Mouse (Mus musculus) midbrain, embryonic 15.5 days (tissue): ENCODE measurements around the gene Agtr1a. TPM values are rescaled to one million over a fixed set of nuclear protein-coding genes. Genes with fewer than 3 reads are reported as not detected.

Experiments
- ATAC-seq: fragments of 200-750 bp; cut with Nextera tagmentation; replicated peaks from 2 replicates; pipeline ENCODE4 v1.8.0; 2017; ENCODE audit warnings: moderate TSS enrichment
- H3K27ac ChIP-seq: fragments of 300-500 bp; sonication (generic); 2 replicates; pipeline ENCODE4 v1.5.1; 2015; ENCODE audit warnings: mild to moderate bottlenecking, inconsistent platforms
- H3K27me3 ChIP-seq: fragments of 300-500 bp; sonication (generic); replicated peaks from 2 replicates; pipeline ENCODE4 v1.6.1; 2015; ENCODE audit warnings: inconsistent platforms
- H3K36me3 ChIP-seq: fragments of 300-500 bp; sonication (generic); replicated peaks from 2 replicates; pipeline ENCODE4 v1.6.1; 2015; ENCODE audit warnings: inconsistent platforms
- H3K4me1 ChIP-seq: fragments of 300-500 bp; sonication (generic); 2 replicates; pipeline ENCODE4 v1.6.1; 2015; ENCODE audit warnings: inconsistent platforms
- H3K4me2 ChIP-seq: fragments of 300-500 bp; sonication (generic); 2 replicates; pipeline ENCODE4 v1.6.1; 2015; ENCODE audit warnings: inconsistent platforms, mild to moderate bottlenecking, moderate library complexity
- H3K4me3 ChIP-seq: fragments of 300-500 bp; sonication (generic); 2 replicates; pipeline ENCODE4 v1.5.1; 2015; ENCODE audit warnings: mild to moderate bottlenecking, inconsistent platforms
- H3K9ac ChIP-seq: fragments of 300-500 bp; sonication (generic); 2 replicates; pipeline ENCODE4 v1.6.1; 2015; ENCODE audit warnings: mild to moderate bottlenecking, inconsistent platforms
- H3K9me3 ChIP-seq: fragments of 300-500 bp; sonication (generic); 2 replicates; pipeline ENCODE4 v1.6.1; 2016; ENCODE audit warnings: inconsistent platforms
- WGBS: fragments of 180-500 bp; shearing (Covaris S2); methylation state at CpG from one replicate; pipeline ENCODE4 v1.1.7; 2015; ENCODE audit warnings: mixed read lengths; 5-methylcytosine and 5-hydroxymethylcytosine counted together
- polyA plus RNA-seq: library from polyadenylated mRNA; unstranded; fragments of >200 nt; fragmentation: Nextera tagmentation; extraction: Ambion mirVana; gene quantifications from 2 replicates; pipeline ENCODE4 v1.2.1, GENCODE M21; 2015

Gene Agtr1a
- polyA plus RNA-seq = 0.40 and 0.59 TPM in 2 replicates

GRCm38 (mm10) chr13:30336148-30336801 lies at the start of gene Agtr1a:
TSS of gene Agtr1a (plus strand) at chr13:30336441.
- ATAC-seq = peak; percentile 93
- H3K9ac ChIP-seq = peak within 1 kb of the TSS; percentile 53
- under 1% methylated on average over 33 of the region's 33 CpGs for WGBS

GRCm38 (mm10) chr13:30310221-30310620 lies 26.0 kb upstream of the Agtr1a start:
- no peaks in the 10 kb centered on the region for H3K27me3 ChIP-seq
- no peak overlapping the region for H3K9ac ChIP-seq
- no peak overlapping the region for H3K4me2 ChIP-seq
- H3K4me1 ChIP-seq = no peaks in the 10 kb centered on the region
- no peaks in the 10 kb centered on the region for H3K9me3 ChIP-seq
- no peaks in the 10 kb centered on the region for H3K36me3 ChIP-seq
- no peak overlapping the region for H3K27ac ChIP-seq
- WGBS = 74% methylated on average over 4 of the region's 4 CpGs
- ATAC-seq = no peak
- no peak overlapping the region for H3K4me3 ChIP-seq

More at GRCm38 (mm10) chr13:30336148-30336801, at the start of gene Agtr1a:
- peak within 1 kb of the TSS; percentile 99 for H3K4me2 ChIP-seq
- peaks cover 9% of the 10 kb centered on the region for H3K4me1 ChIP-seq
- no peaks in the 10 kb centered on the region for H3K36me3 ChIP-seq
- H3K27me3 ChIP-seq = peaks cover 10% of the 10 kb centered on the region
- no peaks in the 10 kb centered on the region for H3K9me3 ChIP-seq
- H3K4me3 ChIP-seq = peak within 1 kb of the TSS; percentile 53
- no peak within 1 kb of the TSS for H3K27ac ChIP-seq

GRCm38 (mm10) chr13:30324669-30325346 lies 11.4 kb upstream of the Agtr1a start:
- no peak overlapping the region for H3K9ac ChIP-seq
- no peaks in the 10 kb centered on the region for H3K4me1 ChIP-seq
- H3K27me3 ChIP-seq = no peaks in the 10 kb centered on the region
- H3K4me2 ChIP-seq = no peak overlapping the region
- no peaks in the 10 kb centered on the region for H3K36me3 ChIP-seq
- H3K27ac ChIP-seq = no peak overlapping the region
- WGBS = 80% methylated on average over 11 of the region's 11 CpGs
- no peak overlapping the region for H3K4me3 ChIP-seq
- ATAC-seq = no peak
- H3K9me3 ChIP-seq = no peaks in the 10 kb centered on the region

- H3K4me1 ChIP-seq = no peaks in the 10 kb centered on the region
- H3K36me3 ChIP-seq = no peaks in the 10 kb centered on the region
- H3K27ac ChIP-seq = no peak overlapping the region
- ATAC-seq = no peak
- no peak overlapping the region for H3K9ac ChIP-seq
- no peaks in the 10 kb centered on the region for H3K9me3 ChIP-seq
- no peaks in the 10 kb centered on the region; the same call in 1 of the 2 replicates for H3K27me3 ChIP-seq
- no peak overlapping the region for H3K4me3 ChIP-seq
- 83% methylated on average over 5 of the region's 5 CpGs for WGBS
- no peak overlapping the region for H3K4me2 ChIP-seq
These were observed 5.2 kb upstream of the Agtr1a start for GRCm38 (mm10) chr13:30331061-30331460.

GRCm38 (mm10) chr13:30331851-30332250 lies 4.4 kb upstream of the Agtr1a start:
- peaks cover under 1% of the 10 kb centered on the region; the same call in 1 of the 2 replicates for H3K27me3 ChIP-seq
- no peak for ATAC-seq
- no peaks in the 10 kb centered on the region for H3K36me3 ChIP-seq
- no peaks in the 10 kb centered on the region for H3K9me3 ChIP-seq
- no peak overlapping the region for H3K4me2 ChIP-seq
- H3K27ac ChIP-seq = no peak overlapping the region
- H3K4me3 ChIP-seq = no peak overlapping the region
- peaks cover 6% of the 10 kb centered on the region for H3K4me1 ChIP-seq
- H3K9ac ChIP-seq = no peak overlapping the region
- 83% methylated on average over 6 of the region's 6 CpGs for WGBS

- Histone ChIP-seq H3K9ac (no peak overlapping the region), H3K9me3 (no peaks in the 10 kb centered on the region), H3K4me3 (no peak overlapping the region), H3K4me1 (peaks cover 9% of the 10 kb centered on the region), H3K27ac (no peak overlapping the region), H3K27me3 (peaks cover 4% of the 10 kb centered on the region), H3K4me2 (no peak overlapping the region), H3K36me3 (no peaks in the 10 kb centered on the region)
- 90% methylated on average over 5 of the region's 5 CpGs for WGBS
- no peak for ATAC-seq
These were observed 3.7 kb upstream of the Agtr1a start for GRCm38 (mm10) chr13:30332581-30332980.

- ATAC-seq = no peak
- peaks cover 9% of the 10 kb centered on the region for H3K4me1 ChIP-seq
- H3K27me3 ChIP-seq = peaks cover 10% of the 10 kb centered on the region
- no peak overlapping the region for H3K9ac ChIP-seq
- 53% methylated on average over 3 of the region's 3 CpGs for WGBS
- no peaks in the 10 kb centered on the region for H3K36me3 ChIP-seq
- no peaks in the 10 kb centered on the region for H3K9me3 ChIP-seq
- H3K4me3 ChIP-seq = no peak overlapping the region
- H3K4me2 ChIP-seq = no peak overlapping the region
- no peak overlapping the region for H3K27ac ChIP-seq
These were observed 1.6 kb upstream of the Agtr1a start for GRCm38 (mm10) chr13:30334667-30335066.

GRCm38 (mm10) chr13:30336913-30337312 lies 672 bp downstream of the Agtr1a start:
- ATAC-seq = no peak
- Histone ChIP-seq H3K4me3 (peak overlapping the region; percentile 53), H3K9ac (peak overlapping the region; percentile 53; the same call in 1 of the 2 replicates), H3K4me1 (peaks cover 9% of the 10 kb centered on the region), H3K27me3 (peaks cover 10% of the 10 kb centered on the region), H3K27ac (no peak overlapping the region), H3K4me2 (peak overlapping the region; percentile 99), H3K36me3 (no peaks in the 10 kb centered on the region), H3K9me3 (no peaks in the 10 kb centered on the region)
- 22% methylated on average over 9 of the region's 9 CpGs for WGBS

GRCm38 (mm10) chr13:30337646-30338045 lies 1.4 kb downstream of the Agtr1a start:
- no peak overlapping the region for H3K4me2 ChIP-seq
- no peak overlapping the region for H3K27ac ChIP-seq
- H3K9me3 ChIP-seq = no peaks in the 10 kb centered on the region
- H3K27me3 ChIP-seq = peaks cover 10% of the 10 kb centered on the region
- H3K4me1 ChIP-seq = peaks cover 9% of the 10 kb centered on the region
- no peaks in the 10 kb centered on the region for H3K36me3 ChIP-seq
- ATAC-seq = no peak
- no peak overlapping the region for H3K4me3 ChIP-seq
- 86% methylated on average over 7 of the region's 7 CpGs for WGBS
- no peak overlapping the region for H3K9ac ChIP-seq

GRCm38 (mm10) chr13:30338576-30338975 lies 2.3 kb downstream of the Agtr1a start:
- Histone ChIP-seq H3K27me3 (peaks cover 10% of the 10 kb centered on the region), H3K9ac (no peak overlapping the region), H3K4me1 (peaks cover 9% of the 10 kb centered on the region), H3K4me3 (no peak overlapping the region), H3K4me2 (no peak overlapping the region), H3K27ac (no peak overlapping the region), H3K36me3 (no peaks in the 10 kb centered on the region), H3K9me3 (no peaks in the 10 kb centered on the region)
- no peak for ATAC-seq
- WGBS = 89% methylated on average over 5 of the region's 5 CpGs

- Histone ChIP-seq H3K27ac (no peak overlapping the region), H3K4me2 (no peak overlapping the region), H3K9ac (no peak overlapping the region), H3K9me3 (no peaks in the 10 kb centered on the region), H3K4me1 (peaks cover 9% of the 10 kb centered on the region), H3K4me3 (no peak overlapping the region), H3K36me3 (no peaks in the 10 kb centered on the region), H3K27me3 (peaks cover 10% of the 10 kb centered on the region)
- WGBS = 65% methylated on average over 8 of the region's 8 CpGs
- no peak for ATAC-seq
These were observed 3.7 kb downstream of the Agtr1a start for GRCm38 (mm10) chr13:30339927-30340326.

- no peak overlapping the region for H3K9ac ChIP-seq
- ATAC-seq = peak; percentile 84
- no peak overlapping the region for H3K4me3 ChIP-seq
- H3K36me3 ChIP-seq = no peaks in the 10 kb centered on the region
- H3K4me1 ChIP-seq = no peaks in the 10 kb centered on the region
- peaks cover 6% of the 10 kb centered on the region for H3K27me3 ChIP-seq
- peak overlapping the region; percentile 13; the same call in 1 of the 2 replicates for H3K4me2 ChIP-seq
- WGBS = 65% methylated on average over 19 of the region's 19 CpGs
- H3K9me3 ChIP-seq = no peaks in the 10 kb centered on the region
- no peak overlapping the region for H3K27ac ChIP-seq
These were observed 6.0 kb downstream of the Agtr1a start for GRCm38 (mm10) chr13:30341987-30342898.
